Mouse (Mus musculus): Measurements from ENCODE around the gene Afmid. TPM values are rescaled to one million over a fixed set of nuclear protein-coding genes. Genes with fewer than 3 reads are reported as not detected.
A peak's percentile ranks its signal among the peaks of the same experiment; 100 is the strongest.
"Not testable (repeated sequence)": the region's sequence is repeated elsewhere in the genome, so short reads cannot be mapped to it uniquely, and the experiment has no call there.

Afmid gene
- polyA plus RNA-seq, 1 experiment from 2014 or later: 12.7 TPM

DNA sequence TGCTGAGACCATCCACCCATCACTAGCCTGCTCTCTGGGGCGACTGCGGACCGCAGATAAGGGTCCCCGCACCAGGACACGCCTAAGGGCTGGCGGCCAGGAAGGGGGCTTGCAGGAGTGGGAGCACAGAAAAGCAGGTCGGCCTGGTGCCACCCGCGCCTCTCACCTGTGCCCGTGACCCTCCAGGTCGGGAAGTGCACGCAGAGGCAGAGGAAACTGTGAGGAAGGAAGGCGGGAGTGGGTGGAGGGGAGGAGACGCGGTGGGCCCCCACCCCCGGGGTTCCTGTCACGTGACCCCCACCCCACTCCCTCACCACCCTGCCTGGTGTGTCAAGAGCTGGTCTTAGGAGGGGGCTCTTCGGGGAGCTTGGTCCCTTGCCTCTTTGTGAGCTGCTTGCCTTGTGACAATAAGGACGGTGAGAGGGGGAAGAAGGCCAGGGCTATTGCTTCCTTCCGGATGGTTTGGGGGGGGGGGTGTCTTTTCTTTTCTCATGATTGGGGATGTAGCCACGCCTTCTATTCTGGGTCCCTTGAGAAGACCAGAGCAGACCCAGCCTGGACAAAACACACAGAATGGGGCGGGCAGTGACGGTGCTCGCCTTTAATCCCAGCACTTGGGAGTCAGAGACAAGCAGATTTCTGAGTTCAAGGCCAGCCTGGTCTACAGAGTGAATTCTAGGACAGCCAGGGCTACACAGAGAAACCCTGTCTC lies 43.6 kb upstream of the Afmid start, which contains the start of the genes Tmc8 and Tmc6:
TSS of gene Tmc8 (plus strand) at position 84 of the 712 bp plus-strand sequence.
TSS of gene Tmc6 (minus strand) at position 206 of the 712 bp plus-strand sequence.
- peak; percentile 3; the same call in 1 of the 2 replicates for ATAC-seq (ENCODE audit: extremely low read depth, insufficient number of reproducible peaks, low FRiP score, low TSS enrichment)
- Histone ChIP-seq H3K27ac (replicated peaks) (peak within 1 kb of the TSS; percentile 97), H3K27me3 (replicated peaks) (peaks cover 17% of the 10 kb centered on the region; the same call in 1 of the 2 replicates), H3K9me3 (no peaks in the 10 kb centered on the region), H3K4me3 (peak within 1 kb of the TSS; percentile 62), H3K4me2 (peak within 1 kb of the TSS; percentile 100), H3K4me1 (peaks cover 66% of the 10 kb centered on the region), H3K9ac (peak within 1 kb of the TSS; percentile 89), H3K36me3 (peaks cover 11% of the 10 kb centered on the region)
- 25% methylated on average over 24 of the region's 24 CpGs for WGBS

- H3K36me3 ChIP-seq: peaks cover 5% of the 10 kb centered on the region
- 44% methylated on average over 9 of the region's 9 CpGs for WGBS
- peak overlapping the region; percentile 62 for H3K4me3 ChIP-seq
- peak overlapping the region; percentile 100 for H3K4me2 ChIP-seq
- no peaks in the 10 kb centered on the region for H3K9me3 ChIP-seq
- H3K27ac ChIP-seq (replicated peaks): peak overlapping the region; percentile 97
- peak overlapping the region; percentile 89 for H3K9ac ChIP-seq
- ATAC-seq (ENCODE audit: extremely low read depth, insufficient number of reproducible peaks, low FRiP score, low TSS enrichment): no peak
- peaks cover 62% of the 10 kb centered on the region for H3K4me1 ChIP-seq
- H3K27me3 ChIP-seq (replicated peaks): peaks cover 17% of the 10 kb centered on the region; the same call in 1 of the 2 replicates
Measured at GRCm38 (mm10) chr11:117782705-117783034, 43.1 kb upstream of the Afmid start.

- ATAC-seq (ENCODE audit: extremely low read depth, insufficient number of reproducible peaks, low FRiP score, low TSS enrichment): no peak
- 3% methylated on average over 31 of the region's 31 CpGs for WGBS
- H3K9ac ChIP-seq: peak overlapping the region; percentile 89
- peak overlapping the region; percentile 62 for H3K4me3 ChIP-seq
- no peaks in the 10 kb centered on the region for H3K9me3 ChIP-seq
- peaks cover 1% of the 10 kb centered on the region for H3K36me3 ChIP-seq
- peaks cover 58% of the 10 kb centered on the region for H3K4me1 ChIP-seq
- H3K27me3 ChIP-seq (replicated peaks): peaks cover 17% of the 10 kb centered on the region; the same call in 1 of the 2 replicates
- peak overlapping the region; percentile 97 for H3K27ac ChIP-seq (replicated peaks)
- peak overlapping the region; percentile 100 for H3K4me2 ChIP-seq
Measured at GRCm38 (mm10) chr11:117783089-117783488, 42.6 kb upstream of the Afmid start.

GRCm38 (mm10) chr11:117783683-117784309 lies 41.9 kb upstream of the Afmid start:
- 40% methylated on average over 10 of the region's 10 CpGs for WGBS
- Histone ChIP-seq H3K27me3 (replicated peaks) (peaks cover 17% of the 10 kb centered on the region; the same call in 1 of the 2 replicates), H3K36me3 (no peaks in the 10 kb centered on the region), H3K4me3 (peak overlapping the region; percentile 62), H3K9ac (peak overlapping the region; percentile 89), H3K9me3 (no peaks in the 10 kb centered on the region), H3K27ac (replicated peaks) (peak overlapping the region; percentile 97; the same call in 1 of the 2 replicates), H3K4me2 (peak overlapping the region; percentile 100), H3K4me1 (peaks cover 51% of the 10 kb centered on the region)
- no peak for ATAC-seq (ENCODE audit: extremely low read depth, insufficient number of reproducible peaks, low FRiP score, low TSS enrichment)

DNA sequence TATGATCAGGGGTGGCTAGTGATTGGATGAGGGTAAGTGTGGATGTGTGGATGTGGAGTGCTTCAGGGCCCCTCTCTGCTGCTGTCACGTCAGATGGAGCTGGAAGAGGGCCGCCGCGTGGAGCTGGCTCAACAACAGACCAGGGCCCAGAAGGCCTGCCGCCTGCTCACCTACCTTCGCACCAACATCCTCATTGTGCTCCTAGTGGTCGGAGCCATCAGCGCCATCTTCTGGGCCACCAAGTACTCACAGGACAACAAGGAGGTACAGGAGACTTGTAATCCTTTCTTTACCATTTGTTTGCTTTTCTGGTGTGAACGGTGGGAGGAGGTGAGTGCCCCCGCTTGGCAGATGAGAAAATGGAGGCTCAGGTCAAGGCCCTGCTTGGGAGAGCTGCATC lies 39.4 kb upstream of the Afmid start:
- H3K9me3 ChIP-seq: no peaks in the 10 kb centered on the region
- H3K27me3 ChIP-seq (replicated peaks): peaks cover 21% of the 10 kb centered on the region
- H3K36me3 ChIP-seq: no peaks in the 10 kb centered on the region
- H3K27ac ChIP-seq (replicated peaks): no peak overlapping the region
- H3K9ac ChIP-seq: no peak overlapping the region
- peaks cover 36% of the 10 kb centered on the region for H3K4me1 ChIP-seq
- 14% methylated on average over 10 of the region's 10 CpGs for WGBS
- H3K4me3 ChIP-seq: no peak overlapping the region
- no peak overlapping the region for H3K4me2 ChIP-seq
- ATAC-seq (ENCODE audit: extremely low read depth, insufficient number of reproducible peaks, low FRiP score, low TSS enrichment): no peak

GRCm38 (mm10) chr11:117788481-117788880 lies 37.2 kb upstream of the Afmid start:
- H3K4me2 ChIP-seq; H3K36me3 ChIP-seq; ATAC-seq (ENCODE audit: extremely low read depth, insufficient number of reproducible peaks, low FRiP score, low TSS enrichment); H3K4me3 ChIP-seq; H3K9ac ChIP-seq; H3K27ac ChIP-seq (replicated peaks); H3K9me3 ChIP-seq: not testable (repeated sequence)
- Histone ChIP-seq H3K27me3 (replicated peaks) (peaks cover 25% of the 10 kb centered on the region), H3K4me1 (peaks cover 28% of the 10 kb centered on the region)
- 81% methylated on average over 7 of the region's 7 CpGs for whole genome bisulfite sequencing

GRCm38 (mm10) chr11:117790286-117790685 lies 35.4 kb upstream of the Afmid start:
- Histone ChIP-seq H3K4me1 (peaks cover 27% of the 10 kb centered on the region), H3K4me2 (peak overlapping the region; percentile 67), H3K36me3 (no peaks in the 10 kb centered on the region), H3K4me3 (peak overlapping the region; percentile 35), H3K27ac (replicated peaks) (no peak overlapping the region), H3K9me3 (no peaks in the 10 kb centered on the region), H3K27me3 (replicated peaks) (peaks cover 16% of the 10 kb centered on the region), H3K9ac (peak overlapping the region; percentile 67)
- 5% methylated on average over 14 of the region's 14 CpGs for WGBS
- peak; percentile 32; the same call in 1 of the 2 replicates for ATAC-seq (ENCODE audit: extremely low read depth, insufficient number of reproducible peaks, low FRiP score, low TSS enrichment)

- Histone ChIP-seq H3K9me3 (no peaks in the 10 kb centered on the region), H3K4me3 (peak overlapping the region; percentile 35), H3K27me3 (replicated peaks) (peaks cover 13% of the 10 kb centered on the region), H3K4me2 (peak overlapping the region; percentile 67), H3K9ac (peak overlapping the region; percentile 67), H3K36me3 (no peaks in the 10 kb centered on the region), H3K27ac (replicated peaks) (no peak overlapping the region), H3K4me1 (peaks cover 27% of the 10 kb centered on the region)
- no peak for ATAC-seq (ENCODE audit: extremely low read depth, insufficient number of reproducible peaks, low FRiP score, low TSS enrichment)
- WGBS: 29% methylated on average over 23 of the region's 23 CpGs
Measured at GRCm38 (mm10) chr11:117790703-117791440, 34.9 kb upstream of the Afmid start.

- no peak overlapping the region for H3K4me3 ChIP-seq
- peaks cover 27% of the 10 kb centered on the region for H3K4me1 ChIP-seq
- peak overlapping the region; percentile 67; the same call in 1 of the 2 replicates for H3K4me2 ChIP-seq
- no peak overlapping the region for H3K27ac ChIP-seq (replicated peaks)
- no peak for ATAC-seq (ENCODE audit: extremely low read depth, insufficient number of reproducible peaks, low FRiP score, low TSS enrichment)
- no peaks in the 10 kb centered on the region for H3K36me3 ChIP-seq
- H3K27me3 ChIP-seq (replicated peaks): peaks cover 13% of the 10 kb centered on the region
- no peak overlapping the region for H3K9ac ChIP-seq
- H3K9me3 ChIP-seq: no peaks in the 10 kb centered on the region
- 80% methylated on average over 9 of the region's 9 CpGs for WGBS
Measured at GRCm38 (mm10) chr11:117791441-117791761, 34.3 kb upstream of the Afmid start.

GRCm38 (mm10) chr11:117792281-117792888 lies 33.3 kb upstream of the Afmid start:
- WGBS: 10% methylated on average over 22 of the region's 22 CpGs
- peak; percentile 89 for ATAC-seq (ENCODE audit: extremely low read depth, insufficient number of reproducible peaks, low FRiP score, low TSS enrichment)
- H3K27me3 ChIP-seq (replicated peaks): peaks cover 17% of the 10 kb centered on the region
- peak overlapping the region; percentile 70 for H3K4me2 ChIP-seq
- no peak overlapping the region for H3K27ac ChIP-seq (replicated peaks)
- H3K4me3 ChIP-seq: peak overlapping the region; percentile 42
- H3K36me3 ChIP-seq: no peaks in the 10 kb centered on the region
- no peaks in the 10 kb centered on the region for H3K9me3 ChIP-seq
- H3K4me1 ChIP-seq: peaks cover 32% of the 10 kb centered on the region
- peak overlapping the region; percentile 67 for H3K9ac ChIP-seq

All from heart, embryonic 13.5 days (tissue).